Mouse (Mus musculus) stomach, embryonic 14.5 days (tissue): ENCODE measurements around the gene Narfl. TPM values are rescaled to one million over a fixed set of nuclear protein-coding genes. Genes with fewer than 3 reads are reported as not detected.

Experiments used
- ATAC-seq: fragments of 200-750 bp; cut with Nextera tagmentation; 2 replicates; pipeline ENCODE4 v1.8.0; 2017; ENCODE audit warnings: low read depth, moderate TSS enrichment; ENCODE audit not compliant: insufficient number of reproducible peaks, insufficient read depth, low FRiP score
- H3K27ac ChIP-seq: fragments of 300-500 bp; sonication (generic); 2 replicates; pipeline ENCODE4 v1.5.1; 2014; ENCODE audit warnings: mild to moderate bottlenecking, low read length, moderate library complexity, mixed read lengths
- H3K27me3 ChIP-seq: fragments of 300-500 bp; sonication (generic); 2 replicates; pipeline ENCODE4 v1.6.1; 2014; ENCODE audit warnings: low read length, control low read depth, mixed read lengths; ENCODE audit not compliant: control insufficient read depth, insufficient read depth
- H3K36me3 ChIP-seq: fragments of 300-500 bp; sonication (generic); 2 replicates; pipeline ENCODE4 v1.6.1; 2014; ENCODE audit warnings: mild to moderate bottlenecking, control low read depth, low read length, moderate library complexity, mixed read lengths; ENCODE audit not compliant: control insufficient read depth, insufficient read depth
- H3K4me1 ChIP-seq: fragments of 300-500 bp; sonication (generic); 2 replicates; pipeline ENCODE4 v1.6.1; 2014; ENCODE audit warnings: low read length, control low read depth, mixed read lengths; ENCODE audit not compliant: control insufficient read depth, insufficient read depth
- H3K4me2 ChIP-seq: fragments of 300-500 bp; sonication (generic); replicated peaks from 2 replicates; pipeline ENCODE4 v1.6.1; 2014; ENCODE audit warnings: low read depth, low read length, control low read depth
- H3K4me3 ChIP-seq: fragments of 300-500 bp; sonication (generic); 2 replicates; pipeline ENCODE4 v1.5.1; 2014; ENCODE audit warnings: low read depth, low read length, control low read depth
- H3K9ac ChIP-seq: fragments of 300-500 bp; sonication (generic); replicated peaks from 2 replicates; pipeline ENCODE4 v1.6.1; 2014; ENCODE audit warnings: low read depth, mild to moderate bottlenecking, control low read depth, low read length, moderate library complexity, mixed read lengths
- H3K9me3 ChIP-seq: fragments of 300-500 bp; sonication (generic); 2 replicates; pipeline ENCODE4 v1.6.1; 2016; ENCODE audit warnings: low read depth, low read length, control low read depth; ENCODE audit not compliant: control insufficient read depth
- WGBS: fragments of 180-500 bp; shearing (Covaris S2); extraction: QIAGEN DNeasy Blood & Tissue Kit; methylation state at CpG from one replicate; pipeline ENCODE4 v1.1.7; 2014; 5-methylcytosine and 5-hydroxymethylcytosine counted together
- polyA plus RNA-seq: library from polyadenylated mRNA; unstranded; fragments of >200 nt; fragmentation: Nextera tagmentation; extraction: Ambion mirVana; gene quantifications from 2 replicates; pipeline ENCODE4 v1.2.1, GENCODE M21; 2014

Narfl gene
- 26.0 and 29.0 TPM in 2 replicates for polyA plus RNA-seq

GRCm38 (mm10) chr17:25773549-25774120, at the start of gene Narfl:
Gene Narfl (plus strand): TSS chr17:25773776.
- H3K4me3 ChIP-seq: peak within 1 kb of the TSS; percentile 58
- peak within 1 kb of the TSS; percentile 50 for H3K9ac ChIP-seq
- peak within 1 kb of the TSS; percentile 73 for H3K4me2 ChIP-seq
- under 1% methylated on average over 37 of the region's 37 CpGs for WGBS
- H3K36me3 ChIP-seq: no peaks in the 10 kb centered on the region; the same call in 1 of the 2 replicates
- H3K9me3 ChIP-seq: no peaks in the 10 kb centered on the region
- peak; percentile 86 for ATAC-seq
- no peak within 1 kb of the TSS for H3K27ac ChIP-seq
- no peaks in the 10 kb centered on the region; the same call in 1 of the 2 replicates for H3K4me1 ChIP-seq
- H3K27me3 ChIP-seq: no peaks in the 10 kb centered on the region

GRCm38 (mm10) chr17:25723919-25724318, 49.7 kb upstream of the Narfl start:
- Histone ChIP-seq H3K4me3 (no peak overlapping the region), H3K9ac (no peak overlapping the region), H3K27ac (no peak overlapping the region), H3K4me2 (no peak overlapping the region), H3K27me3 (no peaks in the 10 kb centered on the region), H3K4me1 (peaks cover 11% of the 10 kb centered on the region), H3K36me3 (peaks cover 14% of the 10 kb centered on the region), H3K9me3 (no peaks in the 10 kb centered on the region)
- 79% methylated on average over 7 of the region's 7 CpGs for WGBS
- ATAC-seq: no peak

GRCm38 (mm10) chr17:25725264-25725663, 48.3 kb upstream of the Narfl start:
- H3K4me3 ChIP-seq: no peak overlapping the region
- H3K4me1 ChIP-seq: peaks cover 11% of the 10 kb centered on the region
- no peaks in the 10 kb centered on the region for H3K9me3 ChIP-seq
- no peak overlapping the region for H3K9ac ChIP-seq
- 87% methylated on average over 6 of the region's 6 CpGs for WGBS
- H3K4me2 ChIP-seq: no peak overlapping the region
- no peak for ATAC-seq
- H3K27me3 ChIP-seq: no peaks in the 10 kb centered on the region
- no peak overlapping the region for H3K27ac ChIP-seq
- H3K36me3 ChIP-seq: peaks cover 9% of the 10 kb centered on the region

GRCm38 (mm10) chr17:25727265-25728008, 46.1 kb upstream of the Narfl start, which contains the start of the genes Chtf18 and Rpusd1:
Gene Chtf18 (minus strand): TSS chr17:25727419.
Gene Rpusd1 (plus strand): TSS chr17:25727670.
- under 1% methylated on average over 37 of the region's 37 CpGs for WGBS
- Histone ChIP-seq H3K27ac (no peak within 1 kb of the TSS), H3K4me3 (peak within 1 kb of the TSS; percentile 58)

GRCm38 (mm10) chr17:25728009-25728270, 45.6 kb upstream of the Narfl start:
- WGBS: 30% methylated on average over 4 of the region's 4 CpGs
- H3K27me3 ChIP-seq: no peaks in the 10 kb centered on the region
- no peak for ATAC-seq
- no peak overlapping the region for H3K27ac ChIP-seq
- H3K9me3 ChIP-seq: no peaks in the 10 kb centered on the region
- H3K9ac ChIP-seq: peak overlapping the region; percentile 77
- H3K4me1 ChIP-seq: peaks cover 11% of the 10 kb centered on the region
- no peaks in the 10 kb centered on the region; the same call in 1 of the 2 replicates for H3K36me3 ChIP-seq
- peak overlapping the region; percentile 58 for H3K4me3 ChIP-seq
- peak overlapping the region; percentile 82 for H3K4me2 ChIP-seq

More at GRCm38 (mm10) chr17:25727265-25728008, 46.1 kb upstream of the Narfl start, which contains the start of the genes Chtf18 and Rpusd1:
- peaks cover 11% of the 10 kb centered on the region for H3K4me1 ChIP-seq
- H3K9ac ChIP-seq: peak within 1 kb of the TSS; percentile 77
- peaks cover 1% of the 10 kb centered on the region for H3K36me3 ChIP-seq
- H3K27me3 ChIP-seq: no peaks in the 10 kb centered on the region
- peak; percentile 98 for ATAC-seq
- H3K9me3 ChIP-seq: no peaks in the 10 kb centered on the region
- peak within 1 kb of the TSS; percentile 82 for H3K4me2 ChIP-seq

GRCm38 (mm10) chr17:25732082-25732481, 41.5 kb upstream of the Narfl start:
- H3K9me3 ChIP-seq: no peaks in the 10 kb centered on the region
- H3K36me3 ChIP-seq: no peaks in the 10 kb centered on the region; the same call in 1 of the 2 replicates
- no peak overlapping the region for H3K9ac ChIP-seq
- H3K4me1 ChIP-seq: peaks cover 6% of the 10 kb centered on the region
- no peak overlapping the region for H3K4me2 ChIP-seq
- no peak overlapping the region for H3K4me3 ChIP-seq
- H3K27ac ChIP-seq: no peak overlapping the region
- no peaks in the 10 kb centered on the region for H3K27me3 ChIP-seq
- WGBS: 11% methylated on average over 2 of the region's 2 CpGs
- ATAC-seq: no peak

- H3K4me1 ChIP-seq: no peaks in the 10 kb centered on the region
- H3K4me2 ChIP-seq: no peak overlapping the region
- WGBS: 84% methylated on average over 5 of the region's 5 CpGs
- H3K36me3 ChIP-seq: no peaks in the 10 kb centered on the region
- no peak overlapping the region for H3K9ac ChIP-seq
- H3K9me3 ChIP-seq: no peaks in the 10 kb centered on the region
- no peak overlapping the region for H3K27ac ChIP-seq
- no peaks in the 10 kb centered on the region for H3K27me3 ChIP-seq
- no peak overlapping the region for H3K4me3 ChIP-seq
- no peak for ATAC-seq
These were observed 38.3 kb upstream of the Narfl start for GRCm38 (mm10) chr17:25735246-25735645.

- H3K4me3 ChIP-seq: no peak within 1 kb of the TSS
- ATAC-seq: no peak
- no peak within 1 kb of the TSS for H3K9ac ChIP-seq
- H3K36me3 ChIP-seq: no peaks in the 10 kb centered on the region
- H3K27ac ChIP-seq: no peak within 1 kb of the TSS
- WGBS: 89% methylated on average over 3 of the region's 3 CpGs
- no peaks in the 10 kb centered on the region for H3K9me3 ChIP-seq
- H3K4me1 ChIP-seq: no peaks in the 10 kb centered on the region
- H3K4me2 ChIP-seq: no peak within 1 kb of the TSS
- no peaks in the 10 kb centered on the region for H3K27me3 ChIP-seq
These were observed 37.8 kb upstream of the Narfl start, which contains the start of gene Mslnl for GRCm38 (mm10) chr17:25735745-25736144. Gene Mslnl (plus strand): TSS chr17:25736042.
